Mouse (Mus musculus): Measurements from ENCODE around the gene Smg1. TPM values are rescaled to one million over a fixed set of nuclear protein-coding genes. Genes with fewer than 3 reads are reported as not detected.

Gene Smg1
- polyA plus RNA-seq, 1 experiment from 2014 or later = 17.3 TPM

Other genes with a start within 250 kb of the Smg1 start
- 803 and 853 TPM in 2 replicates for gene Rps15a, start 127.5 kb downstream of the Smg1 start, polyA plus RNA-seq (2015; fragmentation: Nextera tagmentation; extraction: Ambion mirVana)
- gene Arl6ip1, start 114.0 kb downstream of the Smg1 start, polyA plus RNA-seq (2015; fragmentation: Nextera tagmentation; extraction: Ambion mirVana) = 517 and 562 TPM in 2 replicates
- 10.3 and 11.6 TPM in 2 replicates for gene Syt17, start 204.6 kb upstream of the Smg1 start, polyA plus RNA-seq (2015; fragmentation: Nextera tagmentation; extraction: Ambion mirVana)
- 4.6 and 5.1 TPM in 2 replicates for gene Itpripl2, start 248.3 kb upstream of the Smg1 start, polyA plus RNA-seq (2015; fragmentation: Nextera tagmentation; extraction: Ambion mirVana)